Mouse (Mus musculus) stomach, embryonic 14.5 days (tissue): ENCODE data around the gene 5330417H12Rik. TPM values are rescaled to one million over a fixed set of nuclear protein-coding genes. Genes with fewer than 3 reads are reported as not detected.

ENCODE experiments used
- ATAC-seq: fragments of 200-750 bp; cut with Nextera tagmentation; 2 replicates; pipeline ENCODE4 v1.8.0; 2017; ENCODE audit warnings: low read depth, moderate TSS enrichment; ENCODE audit not compliant: insufficient number of reproducible peaks, insufficient read depth, low FRiP score
- H3K27ac ChIP-seq: fragments of 300-500 bp; sonication (generic); 2 replicates; pipeline ENCODE4 v1.5.1; 2014; ENCODE audit warnings: mild to moderate bottlenecking, low read length, moderate library complexity, mixed read lengths
- H3K27me3 ChIP-seq: fragments of 300-500 bp; sonication (generic); 2 replicates; pipeline ENCODE4 v1.6.1; 2014; ENCODE audit warnings: low read length, control low read depth, mixed read lengths; ENCODE audit not compliant: control insufficient read depth, insufficient read depth
- H3K36me3 ChIP-seq: fragments of 300-500 bp; sonication (generic); 2 replicates; pipeline ENCODE4 v1.6.1; 2014; ENCODE audit warnings: mild to moderate bottlenecking, control low read depth, low read length, moderate library complexity, mixed read lengths; ENCODE audit not compliant: control insufficient read depth, insufficient read depth
- H3K4me1 ChIP-seq: fragments of 300-500 bp; sonication (generic); 2 replicates; pipeline ENCODE4 v1.6.1; 2014; ENCODE audit warnings: low read length, control low read depth, mixed read lengths; ENCODE audit not compliant: control insufficient read depth, insufficient read depth
- H3K4me2 ChIP-seq: fragments of 300-500 bp; sonication (generic); replicated peaks from 2 replicates; pipeline ENCODE4 v1.6.1; 2014; ENCODE audit warnings: low read depth, low read length, control low read depth
- H3K4me3 ChIP-seq: fragments of 300-500 bp; sonication (generic); 2 replicates; pipeline ENCODE4 v1.5.1; 2014; ENCODE audit warnings: low read depth, low read length, control low read depth
- H3K9ac ChIP-seq: fragments of 300-500 bp; sonication (generic); replicated peaks from 2 replicates; pipeline ENCODE4 v1.6.1; 2014; ENCODE audit warnings: low read depth, mild to moderate bottlenecking, control low read depth, low read length, moderate library complexity, mixed read lengths
- H3K9me3 ChIP-seq: fragments of 300-500 bp; sonication (generic); 2 replicates; pipeline ENCODE4 v1.6.1; 2016; ENCODE audit warnings: low read depth, low read length, control low read depth; ENCODE audit not compliant: control insufficient read depth
- WGBS: fragments of 180-500 bp; shearing (Covaris S2); extraction: QIAGEN DNeasy Blood & Tissue Kit; methylation state at CpG from one replicate; pipeline ENCODE4 v1.1.7; 2014; 5-methylcytosine and 5-hydroxymethylcytosine counted together
- polyA plus RNA-seq: library from polyadenylated mRNA; unstranded; fragments of >200 nt; fragmentation: Nextera tagmentation; extraction: Ambion mirVana; gene quantifications from 2 replicates; pipeline ENCODE4 v1.2.1, GENCODE M21; 2014

Gene 5330417H12Rik
- polyA plus RNA-seq, 1 experiment from 2014 or later = not detected

- H3K27ac ChIP-seq = no peak overlapping the region
- no peak overlapping the region for H3K4me2 ChIP-seq
- no peak overlapping the region for H3K9ac ChIP-seq
- H3K9me3 ChIP-seq = no peaks in the 10 kb centered on the region
- no peaks in the 10 kb centered on the region for H3K4me1 ChIP-seq
- H3K36me3 ChIP-seq = no peaks in the 10 kb centered on the region
- ATAC-seq = peak; percentile 33; the same call in 1 of the 2 replicates
- WGBS = 31% methylated on average over 10 of the region's 11 CpGs
- no peaks in the 10 kb centered on the region for H3K27me3 ChIP-seq
- H3K4me3 ChIP-seq = no peak overlapping the region
Measured at GRCm38 (mm10) chr7:107618028-107618992, 6.7 kb downstream of the 5330417H12Rik start.

GRCm38 (mm10) chr7:107610880-107611279, 14.1 kb downstream of the 5330417H12Rik start:
- Histone ChIP-seq H3K9ac (no peak overlapping the region), H3K9me3 (no peaks in the 10 kb centered on the region), H3K27me3 (no peaks in the 10 kb centered on the region), H3K36me3 (no peaks in the 10 kb centered on the region), H3K27ac (no peak overlapping the region), H3K4me3 (no peak overlapping the region), H3K4me1 (no peaks in the 10 kb centered on the region), H3K4me2 (no peak overlapping the region)
- no peak for ATAC-seq
- WGBS = 82% methylated on average over 5 of the region's 5 CpGs

DNA sequence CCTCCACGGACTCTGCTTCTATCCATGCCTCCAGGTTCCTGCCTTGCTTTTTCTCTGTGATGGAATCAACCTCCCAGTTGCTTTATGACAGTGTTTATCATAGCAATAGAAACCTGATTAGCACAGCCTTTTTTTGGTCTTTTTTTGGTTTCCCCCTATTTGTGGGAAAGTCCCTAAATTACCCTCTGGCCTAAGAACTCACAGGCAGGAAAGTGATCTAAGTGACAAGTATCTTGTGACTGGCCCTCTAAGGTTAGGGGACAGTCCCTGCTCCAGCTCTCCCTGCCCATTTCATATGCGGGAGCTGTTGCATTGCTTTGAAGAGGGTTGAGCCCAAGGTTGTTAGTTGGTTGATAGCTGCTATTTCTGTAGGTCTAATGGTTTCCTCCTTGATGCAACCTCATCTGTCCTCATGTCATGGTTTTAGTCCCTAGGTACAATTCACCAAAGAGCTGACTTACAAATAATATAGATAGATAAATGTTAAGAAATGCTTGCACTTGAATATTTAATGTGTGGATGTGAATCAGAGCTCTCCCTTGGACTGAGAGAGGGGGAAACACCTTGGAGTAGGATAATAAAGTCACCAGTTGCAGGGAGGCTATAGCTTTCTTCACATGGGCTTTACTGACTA, 15.2 kb downstream of the 5330417H12Rik start:
- Histone ChIP-seq H3K9ac (no peak overlapping the region), H3K4me2 (no peak overlapping the region), H3K4me3 (no peak overlapping the region), H3K9me3 (no peaks in the 10 kb centered on the region), H3K36me3 (no peaks in the 10 kb centered on the region), H3K27me3 (no peaks in the 10 kb centered on the region), H3K4me1 (no peaks in the 10 kb centered on the region), H3K27ac (no peak overlapping the region)
- 91% methylated on average over 2 of the region's 2 CpGs for WGBS
- ATAC-seq = no peak

GRCm38 (mm10) chr7:107607766-107608165, 17.2 kb downstream of the 5330417H12Rik start:
- H3K9ac ChIP-seq = no peak overlapping the region
- no peaks in the 10 kb centered on the region for H3K4me1 ChIP-seq
- no peak for ATAC-seq
- H3K9me3 ChIP-seq = no peaks in the 10 kb centered on the region
- no peaks in the 10 kb centered on the region for H3K36me3 ChIP-seq
- no peak overlapping the region for H3K4me2 ChIP-seq
- H3K27ac ChIP-seq = no peak overlapping the region
- no peak overlapping the region for H3K4me3 ChIP-seq
- H3K27me3 ChIP-seq = no peaks in the 10 kb centered on the region
- WGBS = 84% methylated on average over 1 of the region's 1 CpGs

DNA sequence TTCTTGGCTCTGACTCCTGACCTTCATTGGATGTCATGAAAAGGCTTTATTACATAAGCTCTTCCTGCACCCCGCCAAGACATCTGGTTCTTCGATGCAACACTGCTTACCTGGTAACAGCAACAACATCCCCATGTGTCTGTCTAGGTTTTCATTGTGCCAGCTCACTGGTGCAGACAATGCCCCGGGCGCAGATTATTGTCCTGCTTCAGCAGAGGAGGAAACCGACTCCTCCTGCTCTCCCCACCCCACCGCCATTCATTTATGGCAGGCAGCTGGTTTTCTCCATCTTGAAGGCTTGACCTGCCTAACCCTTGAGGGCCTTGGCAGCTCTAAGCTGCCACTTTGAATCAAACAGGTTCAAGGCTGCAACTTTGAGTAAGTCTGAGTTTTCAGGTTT, 22.0 kb downstream of the 5330417H12Rik start:
- Histone ChIP-seq H3K4me3 (no peak overlapping the region), H3K27ac (no peak overlapping the region), H3K27me3 (no peaks in the 10 kb centered on the region), H3K4me1 (no peaks in the 10 kb centered on the region), H3K4me2 (no peak overlapping the region), H3K9me3 (no peaks in the 10 kb centered on the region), H3K9ac (no peak overlapping the region), H3K36me3 (no peaks in the 10 kb centered on the region)
- WGBS = 72% methylated on average over 6 of the region's 6 CpGs
- ATAC-seq = no peak

- Histone ChIP-seq H3K9ac (no peak overlapping the region), H3K4me2 (no peak overlapping the region), H3K27me3 (no peaks in the 10 kb centered on the region), H3K9me3 (no peaks in the 10 kb centered on the region), H3K4me1 (no peaks in the 10 kb centered on the region), H3K4me3 (no peak overlapping the region), H3K27ac (no peak overlapping the region), H3K36me3 (no peaks in the 10 kb centered on the region)
- ATAC-seq = no peak
- 70% methylated on average over 4 of the region's 4 CpGs for WGBS
Measured at GRCm38 (mm10) chr7:107602505-107602904, 22.5 kb downstream of the 5330417H12Rik start.

DNA sequence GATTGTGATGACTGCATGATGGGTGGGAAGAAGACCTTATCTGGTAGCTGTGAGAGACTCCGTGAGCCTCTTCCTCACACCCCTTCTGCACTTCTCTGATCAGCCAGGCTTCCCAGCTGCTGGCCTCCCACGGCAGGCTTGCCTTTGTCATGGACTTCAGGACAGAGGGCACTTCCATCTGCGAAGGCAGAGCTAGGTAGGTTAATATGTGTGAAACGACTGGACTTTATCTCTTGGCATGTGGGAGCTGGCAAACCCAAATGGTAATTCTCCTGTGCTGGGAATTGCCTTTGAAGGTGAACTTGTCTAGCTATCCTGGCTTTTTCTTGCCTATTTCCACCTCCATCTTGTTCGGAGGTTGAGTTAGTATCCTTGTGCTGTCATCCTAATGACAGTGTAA, 24.3 kb downstream of the 5330417H12Rik start:
- H3K9me3 ChIP-seq = no peaks in the 10 kb centered on the region
- no peaks in the 10 kb centered on the region for H3K4me1 ChIP-seq
- no peaks in the 10 kb centered on the region for H3K27me3 ChIP-seq
- no peaks in the 10 kb centered on the region for H3K36me3 ChIP-seq
- WGBS = 74% methylated on average over 5 of the region's 5 CpGs
- H3K4me2 ChIP-seq = no peak overlapping the region
- H3K9ac ChIP-seq = no peak overlapping the region
- no peak for ATAC-seq
- no peak overlapping the region for H3K27ac ChIP-seq
- no peak overlapping the region for H3K4me3 ChIP-seq

DNA sequence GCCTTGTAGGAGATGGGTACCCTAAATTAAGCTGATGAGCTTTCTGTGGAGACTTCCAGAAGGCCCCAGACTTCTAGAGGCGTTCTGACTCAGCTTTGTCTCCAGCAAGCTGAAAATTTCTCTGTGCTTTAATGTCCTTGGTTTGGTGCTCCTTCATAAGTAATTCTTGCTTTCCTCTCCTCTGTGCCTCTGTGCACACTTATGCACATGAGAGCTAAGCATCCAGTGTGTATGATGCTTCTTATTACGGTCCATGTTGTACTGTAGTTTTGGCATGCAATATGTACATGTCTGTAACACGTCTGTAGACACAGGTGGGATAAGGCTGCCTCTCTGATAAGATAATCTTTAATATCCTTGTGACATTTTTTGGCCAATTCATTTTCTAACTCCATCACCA, 27.0 kb downstream of the 5330417H12Rik start:
- ATAC-seq = no peak
- H3K27ac ChIP-seq = no peak overlapping the region
- no peak overlapping the region for H3K4me2 ChIP-seq
- no peaks in the 10 kb centered on the region for H3K27me3 ChIP-seq
- no peaks in the 10 kb centered on the region for H3K36me3 ChIP-seq
- H3K4me3 ChIP-seq = no peak overlapping the region
- no peak overlapping the region for H3K9ac ChIP-seq
- no peaks in the 10 kb centered on the region for H3K4me1 ChIP-seq
- WGBS = 78% methylated on average over 3 of the region's 3 CpGs
- H3K9me3 ChIP-seq = no peaks in the 10 kb centered on the region
